Mouse (Mus musculus) stomach, postnatal 0 days (tissue): ENCODE measurements at regions not wholly inside any gene's neighbourhood (a gene's known extent, or its start where the extent isn't known, plus 50 kb on each side); places are given as distances from the start of the nearest gene placed in this dataset.

Source experiments
- CTCF ChIP-seq: IDR thresholded peaks from 2 replicates; pipeline ENCODE4 v1.5.1; 2016; ENCODE audit warnings: antibody characterized with exemption, low read depth, mild to moderate bottlenecking, moderate library complexity
- EP300 ChIP-seq: optimal IDR thresholded peaks from 2 replicates; pipeline ENCODE3; 2016; ENCODE audit warnings: antibody characterized with exemption

DNA sequence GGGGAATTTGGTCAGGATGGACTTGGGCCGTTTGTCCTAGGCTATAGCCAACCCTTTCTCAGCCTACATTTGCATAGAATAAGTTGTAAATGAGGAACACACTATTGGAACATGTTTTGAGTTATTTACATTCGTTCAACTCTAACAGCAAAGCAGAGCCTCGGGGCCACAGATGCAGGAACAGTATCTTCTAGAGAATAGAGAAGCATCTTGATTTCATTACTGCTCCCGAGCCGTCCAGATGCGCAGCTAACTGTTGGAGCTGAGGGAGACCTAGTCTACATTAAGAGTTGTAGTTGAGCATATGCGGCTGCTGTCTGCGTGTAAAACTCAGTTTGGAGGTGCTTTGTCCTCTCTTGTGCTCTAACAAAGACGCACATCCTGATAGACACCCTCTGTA, 124.6 kb upstream of the Sesn3 start:
- TF ChIP-seq CTCF (no peak), EP300 (no peak)
